Mouse (Mus musculus) CD8-positive naive resting alpha-beta T cell, adult 2 months (primary cell): Measurements from ENCODE around the gene Mesp2.

Source experiments
- DNase-seq, 2 experiments: peaks; one replicate each; pipeline ENCODE4 v3.0.0; 2022; ENCODE audit warnings: low read depth in 2 of 2, low spot score in 2 of 2

The Mesp2 gene

GRCm38 (mm10) chr7:79860811-79861210 lies 50.3 kb downstream of the Mesp2 start, which contains the start of gene Anpep:
Gene Anpep, minus strand, starts transcription at chr7:79861059.
- DNase-seq: no peak

- DNase-seq: no peak
These were observed 51.3 kb downstream of the Mesp2 start for GRCm38 (mm10) chr7:79861794-79862193.
